Mouse (Mus musculus): ENCODE data around the gene Scamp2. TPM values are rescaled to one million over a fixed set of nuclear protein-coding genes. Genes with fewer than 3 reads are reported as not detected.

Scamp2 gene
- polyA plus RNA-seq, 1 experiment from 2014 or later = 92.3 TPM

GRCm38 (mm10) chr9:57601353-57601706 is 40.6 kb downstream of the Scamp2 start:
- H3K27me3 ChIP-seq (replicated peaks; ENCODE audit: control insufficient read depth, insufficient read depth, low read length) = peaks cover 14% of the 10 kb centered on the region
- no peaks in the 10 kb centered on the region for H3K9me3 ChIP-seq (ENCODE audit: control insufficient read depth)
- peaks cover under 1% of the 10 kb centered on the region for H3K36me3 ChIP-seq (ENCODE audit: control insufficient read depth, insufficient read depth)
- no peak for ATAC-seq
- H3K4me1 ChIP-seq (replicated peaks; ENCODE audit: control insufficient read depth, insufficient read depth, low read length) = peaks cover 11% of the 10 kb centered on the region
- 2% methylated on average over 2 of the region's 2 CpGs for WGBS
- H3K9ac ChIP-seq (ENCODE audit: low read depth, low read length) = no peak overlapping the region
- H3K27ac ChIP-seq (ENCODE audit: low read depth, low read length) = no peak overlapping the region; the same call in 1 of the 2 replicates
- TF ChIP-seq CTCF (IDR thresholded peaks at IDR 0.05; ENCODE audit: low read depth) = no peak
- H3K4me2 ChIP-seq (replicated peaks; ENCODE audit: low read depth) = no peak overlapping the region
- H3K4me3 ChIP-seq (ENCODE audit: low read depth, low read length) = no peak overlapping the region

- TF ChIP-seq CTCF (IDR thresholded peaks at IDR 0.05; ENCODE audit: low read depth) = no peak
- Histone ChIP-seq H3K9ac (ENCODE audit: low read depth, low read length) (no peak overlapping the region), H3K27me3 (replicated peaks; ENCODE audit: control insufficient read depth, insufficient read depth, low read length) (peaks cover 21% of the 10 kb centered on the region), H3K4me3 (ENCODE audit: low read depth, low read length) (no peak overlapping the region), H3K4me2 (replicated peaks; ENCODE audit: low read depth) (no peak overlapping the region), H3K36me3 (ENCODE audit: control insufficient read depth, insufficient read depth) (no peaks in the 10 kb centered on the region; the same call in 1 of the 2 replicates), H3K9me3 (ENCODE audit: control insufficient read depth) (no peaks in the 10 kb centered on the region), H3K4me1 (replicated peaks; ENCODE audit: control insufficient read depth, insufficient read depth, low read length) (peaks cover 11% of the 10 kb centered on the region), H3K27ac (ENCODE audit: low read depth, low read length) (no peak overlapping the region)
- 60% methylated on average over 8 of the region's 8 CpGs for WGBS
- ATAC-seq = no peak
Observed at GRCm38 (mm10) chr9:57602098-57602497, 41.4 kb downstream of the Scamp2 start.

DNA sequence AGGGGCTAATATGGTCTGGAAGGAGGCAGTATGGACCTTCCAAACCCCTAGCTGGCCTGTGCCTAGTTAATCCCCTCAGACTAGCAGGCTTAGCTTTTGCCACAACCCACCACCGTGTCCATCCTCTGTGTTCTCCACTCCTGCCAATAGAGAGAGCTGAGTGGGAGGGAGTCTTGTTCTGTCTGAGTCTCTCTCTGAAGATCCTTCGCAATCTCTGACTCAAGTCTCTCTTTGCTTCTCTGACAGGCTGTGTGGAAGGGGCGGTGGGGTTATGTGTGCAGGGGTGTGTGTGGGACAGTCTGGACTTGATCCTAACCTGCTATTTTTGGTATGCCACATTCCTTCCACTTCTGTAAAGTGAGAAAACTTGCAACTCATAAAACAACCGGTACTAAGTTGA is 44.1 kb downstream of the Scamp2 start:
- Histone ChIP-seq H3K9me3 (ENCODE audit: control insufficient read depth) (no peaks in the 10 kb centered on the region), H3K27ac (ENCODE audit: low read depth, low read length) (no peak overlapping the region), H3K4me3 (ENCODE audit: low read depth, low read length) (no peak overlapping the region), H3K4me1 (replicated peaks; ENCODE audit: control insufficient read depth, insufficient read depth, low read length) (peaks cover 11% of the 10 kb centered on the region), H3K27me3 (replicated peaks; ENCODE audit: control insufficient read depth, insufficient read depth, low read length) (peaks cover 21% of the 10 kb centered on the region), H3K4me2 (replicated peaks; ENCODE audit: low read depth) (no peak overlapping the region), H3K9ac (ENCODE audit: low read depth, low read length) (no peak overlapping the region), H3K36me3 (ENCODE audit: control insufficient read depth, insufficient read depth) (no peaks in the 10 kb centered on the region)
- ATAC-seq = no peak
- WGBS = 80% methylated on average over 4 of the region's 4 CpGs
- no peak for TF ChIP-seq CTCF (IDR thresholded peaks at IDR 0.05; ENCODE audit: low read depth)

- no peak for ATAC-seq
- Histone ChIP-seq H3K4me1 (replicated peaks; ENCODE audit: control insufficient read depth, insufficient read depth, low read length) (peaks cover 10% of the 10 kb centered on the region), H3K36me3 (ENCODE audit: control insufficient read depth, insufficient read depth) (no peaks in the 10 kb centered on the region), H3K9ac (ENCODE audit: low read depth, low read length) (no peak overlapping the region), H3K4me2 (replicated peaks; ENCODE audit: low read depth) (no peak overlapping the region), H3K4me3 (ENCODE audit: low read depth, low read length) (no peak overlapping the region), H3K27ac (ENCODE audit: low read depth, low read length) (no peak overlapping the region), H3K27me3 (replicated peaks; ENCODE audit: control insufficient read depth, insufficient read depth, low read length) (peaks cover 21% of the 10 kb centered on the region), H3K9me3 (ENCODE audit: control insufficient read depth) (no peaks in the 10 kb centered on the region)
- WGBS = 26% methylated on average over 9 of the region's 9 CpGs
- no peak for TF ChIP-seq CTCF (IDR thresholded peaks at IDR 0.05; ENCODE audit: low read depth)
Observed at GRCm38 (mm10) chr9:57605503-57605902, 44.8 kb downstream of the Scamp2 start.

- ATAC-seq = peak; percentile 55; the same call in 1 of the 2 replicates
Observed at GRCm38 (mm10) chr9:57606139-57606851, 45.6 kb downstream of the Scamp2 start, which contains the start of gene Cplx3. Cplx3 (minus strand) TSS chr9:57606281.

DNA sequence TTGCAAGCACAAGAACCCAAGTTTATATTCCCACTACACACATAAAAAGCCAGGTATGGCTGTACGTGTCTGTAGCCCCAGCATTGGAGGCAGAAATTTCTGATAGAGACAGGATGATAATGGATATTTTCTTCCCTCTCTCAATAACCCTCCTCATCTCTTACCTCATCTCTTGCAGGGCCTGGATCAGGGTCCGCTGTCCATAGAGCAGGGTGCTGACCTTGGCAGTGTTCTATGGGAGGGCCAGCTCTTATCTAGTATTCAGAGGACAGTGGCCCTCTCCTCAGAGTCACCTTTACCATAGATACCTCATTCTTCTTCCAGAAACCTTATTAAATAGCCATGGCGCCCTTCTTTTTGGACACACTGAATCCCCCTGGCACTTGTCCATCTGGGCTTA is 49.1 kb downstream of the Scamp2 start:
- WGBS = 53% methylated on average over 3 of the region's 3 CpGs
- Histone ChIP-seq H3K27ac (ENCODE audit: low read depth, low read length) (no peak overlapping the region), H3K27me3 (replicated peaks; ENCODE audit: control insufficient read depth, insufficient read depth, low read length) (peaks cover 17% of the 10 kb centered on the region), H3K9ac (ENCODE audit: low read depth, low read length) (no peak overlapping the region), H3K4me3 (ENCODE audit: low read depth, low read length) (no peak overlapping the region), H3K4me2 (replicated peaks; ENCODE audit: low read depth) (no peak overlapping the region), H3K36me3 (ENCODE audit: control insufficient read depth, insufficient read depth) (no peaks in the 10 kb centered on the region), H3K4me1 (replicated peaks; ENCODE audit: control insufficient read depth, insufficient read depth, low read length) (no peaks in the 10 kb centered on the region), H3K9me3 (ENCODE audit: control insufficient read depth) (no peaks in the 10 kb centered on the region)
- ATAC-seq = no peak
- TF ChIP-seq CTCF (IDR thresholded peaks at IDR 0.05; ENCODE audit: low read depth) = no peak

More at GRCm38 (mm10) chr9:57606139-57606851, 45.6 kb downstream of the Scamp2 start, which contains the start of gene Cplx3:
- no peak within 1 kb of the TSS for H3K4me3 ChIP-seq (ENCODE audit: low read depth, low read length)
- H3K36me3 ChIP-seq (ENCODE audit: control insufficient read depth, insufficient read depth) = no peaks in the 10 kb centered on the region
- H3K9ac ChIP-seq (ENCODE audit: low read depth, low read length) = no peak within 1 kb of the TSS; the same call in 1 of the 2 replicates
- peaks cover 5% of the 10 kb centered on the region; the same call in 1 of the 2 replicates for H3K4me1 ChIP-seq (replicated peaks; ENCODE audit: control insufficient read depth, insufficient read depth, low read length)
- peaks cover 21% of the 10 kb centered on the region for H3K27me3 ChIP-seq (replicated peaks; ENCODE audit: control insufficient read depth, insufficient read depth, low read length)
- TF ChIP-seq CTCF (IDR thresholded peaks at IDR 0.05; ENCODE audit: low read depth) = no peak
- 9% methylated on average over 24 of the region's 24 CpGs for WGBS
- H3K27ac ChIP-seq (ENCODE audit: low read depth, low read length) = no peak within 1 kb of the TSS
- no peak within 1 kb of the TSS for H3K4me2 ChIP-seq (replicated peaks; ENCODE audit: low read depth)
- no peaks in the 10 kb centered on the region for H3K9me3 ChIP-seq (ENCODE audit: control insufficient read depth)

Data from intestine, postnatal 0 days (tissue).